Mouse (Mus musculus): ENCODE results near the gene Adamtsl1. TPM values are rescaled to one million over a fixed set of nuclear protein-coding genes. Genes with fewer than 3 reads are reported as not detected.

Adamtsl1 gene
- polyA plus RNA-seq, 1 experiment = not detected

- no peak for TF ChIP-seq GATA1 (IDR thresholded peaks at IDR 0.05; ENCODE audit: low read length)
Measured at GRCm38 (mm10) chr4:85823952-85824704, 310.2 kb downstream of the Adamtsl1 start.

DNA sequence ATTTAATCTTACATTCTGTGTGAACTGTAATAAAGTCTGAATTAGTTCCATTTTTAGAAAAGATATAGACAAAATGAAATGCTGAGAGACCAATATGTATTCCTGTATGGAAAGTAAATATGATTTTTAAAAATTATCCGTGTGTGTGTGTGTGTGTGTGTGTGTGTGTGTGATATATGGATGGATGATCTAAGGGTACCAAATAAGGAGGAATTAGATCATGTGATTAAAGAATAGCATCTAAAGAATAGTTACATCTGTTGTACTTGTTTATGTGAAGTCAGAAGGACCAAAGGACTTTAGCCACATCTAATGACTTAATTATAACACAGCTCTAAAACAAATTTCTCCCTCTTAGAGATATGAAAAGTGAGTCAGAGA is 310.7 kb downstream of the Adamtsl1 start:
- no peak for TF ChIP-seq GATA1 (IDR thresholded peaks at IDR 0.05; ENCODE audit: low read length)

GRCm38 (mm10) chr4:85837058-85837457 is 323.1 kb downstream of the Adamtsl1 start:
- TF ChIP-seq GATA1 (IDR thresholded peaks at IDR 0.05; ENCODE audit: low read length) = no peak

DNA sequence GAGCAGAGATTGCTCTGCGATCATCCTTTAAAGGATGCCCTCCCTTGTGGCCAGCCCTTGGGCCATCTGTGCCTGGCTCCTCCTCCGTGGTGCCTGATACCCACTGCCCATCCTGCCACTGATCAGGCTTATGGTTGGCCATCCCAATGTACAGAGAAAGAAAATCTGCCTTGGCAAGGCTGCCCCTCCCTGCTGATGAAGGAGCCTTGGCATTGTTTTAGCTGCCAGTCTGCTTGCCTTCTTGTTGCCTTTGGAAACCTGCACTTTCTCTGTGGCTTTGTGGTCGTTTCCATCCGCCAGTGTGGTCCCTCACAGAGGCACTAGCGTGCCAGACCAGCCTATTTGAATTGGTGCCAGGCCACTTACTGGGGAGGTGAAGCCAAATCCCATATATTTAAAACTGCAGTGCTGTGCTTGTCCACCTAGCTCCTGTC is 323.6 kb downstream of the Adamtsl1 start:
- TF ChIP-seq GATA1 (IDR thresholded peaks at IDR 0.05; ENCODE audit: low read length) = no peak

GRCm38 (mm10) chr4:85838031-85838430 is 324.1 kb downstream of the Adamtsl1 start:
- TF ChIP-seq GATA1 (IDR thresholded peaks at IDR 0.05; ENCODE audit: low read length) = no peak

GRCm38 (mm10) chr4:85842113-85842512 is 328.1 kb downstream of the Adamtsl1 start:
- no peak for TF ChIP-seq GATA1 (IDR thresholded peaks at IDR 0.05; ENCODE audit: low read length)

DNA sequence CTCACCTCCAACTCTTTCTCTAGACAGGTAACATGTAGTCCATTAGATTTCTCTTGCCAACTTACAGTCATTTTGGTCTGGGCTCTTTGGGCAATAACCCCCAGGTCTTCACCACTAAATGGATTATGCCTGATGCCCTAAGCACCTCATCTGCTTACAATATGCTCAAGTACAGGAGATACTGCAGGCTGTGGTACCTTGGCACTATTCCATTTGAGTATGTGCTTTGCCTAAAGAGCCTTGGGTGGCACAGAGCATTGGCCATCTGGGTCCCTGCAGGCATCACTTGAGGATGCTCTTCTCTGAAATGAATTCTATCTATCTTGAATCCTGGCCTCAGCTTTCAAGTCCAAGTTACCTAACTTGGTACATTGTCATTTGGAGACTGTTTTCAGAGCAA is 330.4 kb downstream of the Adamtsl1 start:
- TF ChIP-seq GATA1 (IDR thresholded peaks at IDR 0.05; ENCODE audit: low read length) = no peak

DNA sequence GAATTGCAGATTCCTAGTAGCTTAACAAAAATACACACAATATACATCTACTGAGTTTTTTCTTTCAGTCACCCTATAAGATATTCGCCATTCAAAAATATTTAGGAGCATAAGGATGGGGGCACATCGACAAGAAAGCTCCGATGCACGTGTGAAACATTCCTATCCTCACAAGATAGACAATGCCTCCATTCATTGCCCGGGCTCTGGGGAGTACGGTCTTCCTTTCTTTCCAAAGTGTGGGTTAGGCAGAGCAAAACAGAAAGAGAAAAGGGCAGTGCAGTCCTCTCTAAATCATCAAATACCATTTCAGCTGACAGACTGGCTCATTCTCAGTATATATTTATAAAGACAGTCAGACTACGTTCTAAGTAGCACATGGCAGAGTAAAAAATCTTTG is 332.0 kb downstream of the Adamtsl1 start:
- no peak for TF ChIP-seq GATA1 (IDR thresholded peaks at IDR 0.05; ENCODE audit: low read length)

DNA sequence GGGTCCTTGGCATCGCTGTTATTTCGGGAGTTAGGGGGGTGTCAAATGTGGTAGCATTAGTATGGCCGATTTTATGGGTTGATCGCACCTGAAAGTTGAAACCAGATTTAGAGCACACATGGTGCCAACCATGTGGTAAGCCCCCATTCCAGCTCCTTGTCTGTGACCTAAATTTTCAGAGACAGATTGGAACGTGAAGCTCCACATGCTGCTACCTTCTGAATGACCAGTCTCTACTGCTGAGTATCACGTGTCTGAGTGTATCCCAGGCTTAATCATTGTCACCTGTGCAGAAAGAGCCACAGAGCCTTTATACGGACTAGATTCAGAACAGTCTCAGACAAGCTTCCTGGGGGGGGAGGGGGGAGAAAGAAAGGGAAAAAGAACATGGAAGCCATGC is 339.4 kb downstream of the Adamtsl1 start:
- no peak for TF ChIP-seq GATA1 (IDR thresholded peaks at IDR 0.05; ENCODE audit: low read length)

DNA sequence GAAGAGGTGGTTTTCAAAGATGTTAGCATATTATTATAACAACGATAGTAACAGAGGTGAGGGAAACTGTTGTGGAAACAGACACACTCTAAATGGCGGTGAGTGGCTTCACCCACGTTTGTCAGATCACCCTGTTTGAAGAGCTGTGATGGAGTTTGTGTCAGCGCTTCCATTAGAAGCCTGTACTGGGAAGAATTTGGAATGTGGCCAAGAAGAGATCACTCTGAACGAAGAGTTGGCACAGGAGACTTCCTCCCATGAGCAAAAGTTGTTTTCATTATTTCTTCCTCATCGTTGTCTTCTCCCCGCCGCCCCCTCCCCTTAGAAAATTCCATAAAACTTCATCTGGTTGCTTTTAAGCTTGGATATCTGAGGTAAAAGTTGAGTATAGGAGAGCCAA is 340.5 kb downstream of the Adamtsl1 start:
- no peak for TF ChIP-seq GATA1 (IDR thresholded peaks at IDR 0.05; ENCODE audit: low read length)

- TF ChIP-seq GATA1 (IDR thresholded peaks at IDR 0.05; ENCODE audit: low read length) = no peak
Measured at GRCm38 (mm10) chr4:85879376-85879775, 365.4 kb downstream of the Adamtsl1 start.

- TF ChIP-seq GATA1 (IDR thresholded peaks at IDR 0.05; ENCODE audit: low read length) = no peak
Measured at GRCm38 (mm10) chr4:85881318-85881717, 367.3 kb downstream of the Adamtsl1 start.

DNA sequence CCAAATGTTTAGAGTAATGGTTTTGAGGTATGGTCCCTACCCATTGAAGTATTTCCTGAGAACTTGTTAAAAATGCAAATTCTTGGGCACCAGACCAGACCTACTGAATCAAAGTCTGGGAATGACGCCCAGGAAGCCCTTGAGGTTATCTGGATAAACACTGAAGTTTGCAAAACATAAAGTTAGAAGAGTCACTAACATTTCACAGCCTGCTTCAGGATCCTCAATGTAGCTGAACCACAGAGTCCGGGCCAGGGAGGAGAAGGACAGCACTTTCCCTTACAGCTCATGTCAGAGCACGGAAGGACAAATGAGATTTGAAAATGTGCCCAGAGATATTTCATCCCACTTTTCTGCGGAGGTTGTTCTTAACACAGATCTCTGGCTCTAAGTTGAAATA is 370.1 kb downstream of the Adamtsl1 start:
- no peak for TF ChIP-seq GATA1 (IDR thresholded peaks at IDR 0.05; ENCODE audit: low read length)

GRCm38 (mm10) chr4:85889877-85890598 is 376.1 kb downstream of the Adamtsl1 start:
- TF ChIP-seq GATA1 (IDR thresholded peaks at IDR 0.05; ENCODE audit: low read length) = no peak

DNA sequence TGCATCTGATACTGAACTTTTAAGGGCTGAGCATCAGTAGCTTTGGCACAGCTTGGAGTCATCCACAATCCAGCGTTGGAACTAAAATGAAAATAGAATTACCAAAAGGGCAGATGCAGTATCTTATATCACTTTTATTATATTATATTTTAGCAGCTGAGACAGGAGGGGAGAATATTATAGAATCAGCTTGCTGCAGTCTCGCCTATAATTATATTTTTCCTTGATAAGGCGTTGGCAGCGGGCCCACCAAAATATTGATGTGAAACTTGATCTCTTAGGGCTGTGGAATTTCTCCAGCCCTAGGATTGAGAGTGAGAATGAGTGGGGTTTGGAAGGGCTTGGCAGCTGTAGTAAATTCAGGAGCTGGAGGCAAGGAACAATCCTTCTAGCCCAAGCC is 387.3 kb downstream of the Adamtsl1 start:
- TF ChIP-seq GATA1 (IDR thresholded peaks at IDR 0.05; ENCODE audit: low read length) = no peak

- no peak for TF ChIP-seq GATA1 (IDR thresholded peaks at IDR 0.05; ENCODE audit: low read length)
Measured at GRCm38 (mm10) chr4:85904217-85904616, 390.2 kb downstream of the Adamtsl1 start.

GRCm38 (mm10) chr4:85916034-85916433 is 402.1 kb downstream of the Adamtsl1 start:
- no peak for TF ChIP-seq GATA1 (IDR thresholded peaks at IDR 0.05; ENCODE audit: low read length)
